Mouse (Mus musculus) cortical plate, adult 2 months (tissue): Measurements from ENCODE around the gene Clstn2.

Source experiments
- CTCF ChIP-seq: fragments of 200-500 bp; IDR thresholded peaks from 2 replicates; pipeline ENCODE4 v1.5.1; 2011; ENCODE audit warnings: mild to moderate bottlenecking, control low read depth, low read length; ENCODE audit not compliant: insufficient read depth; ENCODE audit errors: extremely low read depth
- POLR2A ChIP-seq: fragments of 200-500 bp; IDR thresholded peaks from 2 replicates; pipeline ENCODE4 v1.6.1; 2011; ENCODE audit warnings: mild to moderate bottlenecking, low read length, control low read depth; ENCODE audit not compliant: insufficient read depth; ENCODE audit errors: extremely low read depth

- TF ChIP-seq CTCF (no peak), POLR2A (no peak)
Measured at GRCm38 (mm10) chr9:98016576-98016975, 16.4 kb downstream of the Clstn2 start.
